Mouse (Mus musculus): ENCODE measurements around the gene Spata4. TPM values are rescaled to one million over a fixed set of nuclear protein-coding genes. Genes with fewer than 3 reads are reported as not detected.
"Not testable (repeated sequence)": the region's sequence is repeated elsewhere in the genome, so short reads cannot be mapped to it uniquely, and the experiment has no call there.

The Spata4 gene
- not detected in 2 replicates for total RNA-seq (2017)

- ATAC-seq (replicated peaks in 1 of 2; ENCODE audit: insufficient read depth in 1 of 2, low FRiP score in 2 of 2, low TSS enrichment in 1 of 2, low read depth in 1 of 2, poor library complexity in 2 of 2, severe bottlenecking in 2 of 2), result peak in 1 of 2 experiments; percentile 25; a peak in 2 of 4 replicates
These were observed at the start of gene Spata4 for GRCm38 (mm10) chr8:54600671-54601251. TSS of gene Spata4 (plus strand) at chr8:54600781.

GRCm38 (mm10) chr8:54554921-54555320, 45.7 kb upstream of the Spata4 start:
- ATAC-seq (replicated peaks in 1 of 2; ENCODE audit: insufficient read depth in 1 of 2, low FRiP score in 2 of 2, low TSS enrichment in 1 of 2, low read depth in 1 of 2, poor library complexity in 2 of 2, severe bottlenecking in 2 of 2), result no peak

GRCm38 (mm10) chr8:54562137-54562536, 38.4 kb upstream of the Spata4 start:
- no peak for ATAC-seq (replicated peaks in 1 of 2; ENCODE audit: insufficient read depth in 1 of 2, low FRiP score in 2 of 2, low TSS enrichment in 1 of 2, low read depth in 1 of 2, poor library complexity in 2 of 2, severe bottlenecking in 2 of 2)

- no peak for ATAC-seq (replicated peaks in 1 of 2; ENCODE audit: insufficient read depth in 1 of 2, low FRiP score in 2 of 2, low TSS enrichment in 1 of 2, low read depth in 1 of 2, poor library complexity in 2 of 2, severe bottlenecking in 2 of 2)
These were observed 35.4 kb upstream of the Spata4 start for GRCm38 (mm10) chr8:54565181-54565580.

- 0 out of 4 replicates have a peak, but pooled peaks have one; percentile 7 to 36 for ATAC-seq (replicated peaks in 1 of 2; ENCODE audit: insufficient read depth in 1 of 2, low FRiP score in 2 of 2, low TSS enrichment in 1 of 2, low read depth in 1 of 2, poor library complexity in 2 of 2, severe bottlenecking in 2 of 2)
These were observed 34.8 kb upstream of the Spata4 start for GRCm38 (mm10) chr8:54565603-54566260.

- ATAC-seq (replicated peaks in 1 of 2; ENCODE audit: insufficient read depth in 1 of 2, low FRiP score in 2 of 2, low TSS enrichment in 1 of 2, low read depth in 1 of 2, poor library complexity in 2 of 2, severe bottlenecking in 2 of 2), result no peak
These were observed 33.4 kb upstream of the Spata4 start for GRCm38 (mm10) chr8:54567168-54567567.

GRCm38 (mm10) chr8:54570618-54571609, 29.7 kb upstream of the Spata4 start:
- ATAC-seq (replicated peaks in 1 of 2; ENCODE audit: insufficient read depth in 1 of 2, low FRiP score in 2 of 2, low TSS enrichment in 1 of 2, low read depth in 1 of 2, poor library complexity in 2 of 2, severe bottlenecking in 2 of 2), result no peak

GRCm38 (mm10) chr8:54581436-54581835, 19.1 kb upstream of the Spata4 start:
- no peak for ATAC-seq (replicated peaks in 1 of 2; ENCODE audit: insufficient read depth in 1 of 2, low FRiP score in 2 of 2, low TSS enrichment in 1 of 2, low read depth in 1 of 2, poor library complexity in 2 of 2, severe bottlenecking in 2 of 2)

GRCm38 (mm10) chr8:54582886-54583285, 17.7 kb upstream of the Spata4 start:
- ATAC-seq (replicated peaks in 1 of 2; ENCODE audit: insufficient read depth in 1 of 2, low FRiP score in 2 of 2, low TSS enrichment in 1 of 2, low read depth in 1 of 2, poor library complexity in 2 of 2, severe bottlenecking in 2 of 2), result peak; percentile 71 to 90

GRCm38 (mm10) chr8:54594634-54595033, 5.9 kb upstream of the Spata4 start:
- no peak for ATAC-seq (replicated peaks in 1 of 2; ENCODE audit: insufficient read depth in 1 of 2, low FRiP score in 2 of 2, low TSS enrichment in 1 of 2, low read depth in 1 of 2, poor library complexity in 2 of 2, severe bottlenecking in 2 of 2)

GRCm38 (mm10) chr8:54596051-54596450, 4.5 kb upstream of the Spata4 start:
- no peak for ATAC-seq (replicated peaks in 1 of 2; ENCODE audit: insufficient read depth in 1 of 2, low FRiP score in 2 of 2, low TSS enrichment in 1 of 2, low read depth in 1 of 2, poor library complexity in 2 of 2, severe bottlenecking in 2 of 2)

GRCm38 (mm10) chr8:54596940-54597339, 3.6 kb upstream of the Spata4 start:
- no peak for ATAC-seq (replicated peaks in 1 of 2; ENCODE audit: insufficient read depth in 1 of 2, low FRiP score in 2 of 2, low TSS enrichment in 1 of 2, low read depth in 1 of 2, poor library complexity in 2 of 2, severe bottlenecking in 2 of 2)

- ATAC-seq (replicated peaks in 1 of 2; ENCODE audit: insufficient read depth in 1 of 2, low FRiP score in 2 of 2, low TSS enrichment in 1 of 2, low read depth in 1 of 2, poor library complexity in 2 of 2, severe bottlenecking in 2 of 2), result no peak
These were observed 3.2 kb upstream of the Spata4 start for GRCm38 (mm10) chr8:54597386-54597785.

GRCm38 (mm10) chr8:54603440-54603839, 2.9 kb downstream of the Spata4 start:
- ATAC-seq (replicated peaks in 1 of 2; ENCODE audit: insufficient read depth in 1 of 2, low FRiP score in 2 of 2, low TSS enrichment in 1 of 2, low read depth in 1 of 2, poor library complexity in 2 of 2, severe bottlenecking in 2 of 2), result peak; percentile 69 to 94

- no peak for ATAC-seq (replicated peaks in 1 of 2; ENCODE audit: insufficient read depth in 1 of 2, low FRiP score in 2 of 2, low TSS enrichment in 1 of 2, low read depth in 1 of 2, poor library complexity in 2 of 2, severe bottlenecking in 2 of 2)
These were observed 8.8 kb downstream of the Spata4 start for GRCm38 (mm10) chr8:54609336-54609735.

GRCm38 (mm10) chr8:54610238-54610637, 9.7 kb downstream of the Spata4 start:
- ATAC-seq (replicated peaks in 1 of 2; ENCODE audit: insufficient read depth in 1 of 2, low FRiP score in 2 of 2, low TSS enrichment in 1 of 2, low read depth in 1 of 2, poor library complexity in 2 of 2, severe bottlenecking in 2 of 2), result no peak

GRCm38 (mm10) chr8:54616710-54617109, 16.1 kb downstream of the Spata4 start:
- not testable (repeated sequence) for ATAC-seq (replicated peaks in 1 of 2; ENCODE audit: insufficient read depth in 1 of 2, low FRiP score in 2 of 2, low TSS enrichment in 1 of 2, low read depth in 1 of 2, poor library complexity in 2 of 2, severe bottlenecking in 2 of 2)

- no peak for ATAC-seq (replicated peaks in 1 of 2; ENCODE audit: insufficient read depth in 1 of 2, low FRiP score in 2 of 2, low TSS enrichment in 1 of 2, low read depth in 1 of 2, poor library complexity in 2 of 2, severe bottlenecking in 2 of 2)
These were observed 38.1 kb downstream of the Spata4 start for GRCm38 (mm10) chr8:54638634-54639033.

Data from hematopoietic stem cell, adult 5-6 weeks (primary cell).